Mouse (Mus musculus) olfactory bulb, adult 2 months (tissue): ENCODE measurements around the gene Xrcc6.

Source experiments
- CTCF ChIP-seq: fragments of 200-500 bp; IDR thresholded peaks from 2 replicates; pipeline ENCODE4 v1.5.1; 2012; ENCODE audit warnings: low read depth, mild to moderate bottlenecking, low read length, moderate library complexity; ENCODE audit not compliant: insufficient read depth
- POLR2A ChIP-seq: fragments of 200-500 bp; IDR thresholded peaks from 2 replicates; pipeline ENCODE4 v1.6.1; 2012; ENCODE audit warnings: mild to moderate bottlenecking, low read depth, low read length, moderate library complexity; ENCODE audit not compliant: insufficient read depth

GRCm38 (mm10) chr15:82079883-82080282 lies 92.2 kb downstream of the Xrcc6 start:
- TF ChIP-seq CTCF (no peak), POLR2A (no peak)
